Mouse (Mus musculus) neutrophil, adult 83 days (primary cell): ENCODE data around the gene Prss23. TPM values are rescaled to one million over a fixed set of nuclear protein-coding genes. Genes with fewer than 3 reads are reported as not detected.

Source experiments
- total RNA-seq, 2 experiments: library from RNA; stranded (reverse); gene quantifications; one replicate each; pipeline ENCODE4 v1.2.4; 2023

Gene Prss23
- total RNA-seq = not detected

GRCm38 (mm10) chr7:89526731-89527429 is at the start of gene Prss23:
TSS of gene Prss23 (minus strand) at chr7:89527187.

Other genes starting within 250 kb of the Prss23 start
- gene Tmem135, start 123.0 kb downstream of the Prss23 start, total RNA-seq = 10 to 100 TPM; 20.2 to 23.2 TPM
- gene Fzd4, start 122.8 kb downstream of the Prss23 start, total RNA-seq = 1 to 10 TPM; 1.3 to 1.6 TPM
- gene Me3, start 105.2 kb upstream of the Prss23 start, total RNA-seq = not detected